Mouse (Mus musculus): ENCODE results near the gene Shbg. TPM values are rescaled to one million over a fixed set of nuclear protein-coding genes. Genes with fewer than 3 reads are reported as not detected.

Gene Shbg
- total and polyA plus RNA-seq, 2 experiments: 0.18 TPM; not detected in 1

DNA sequence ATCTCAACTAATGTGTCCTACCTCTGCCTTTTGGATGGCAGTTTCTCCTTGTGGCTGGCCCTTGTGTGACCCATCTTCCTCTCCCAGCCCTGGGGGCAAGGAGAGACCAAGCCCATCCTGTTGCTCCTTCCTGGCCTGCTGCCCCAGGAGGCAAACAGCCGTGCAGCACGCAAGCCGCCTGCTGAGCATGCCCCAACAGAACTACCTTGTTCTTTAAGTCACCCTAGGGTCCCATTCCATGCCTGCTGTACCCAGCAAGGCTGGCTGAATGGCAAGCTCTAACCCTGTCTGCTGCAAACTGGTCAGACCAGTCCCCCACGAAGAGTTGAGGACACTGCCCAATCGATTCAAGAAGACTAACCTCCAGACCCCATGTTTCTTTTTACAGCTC is 38.4 kb upstream of the Shbg start:
- Histone ChIP-seq H3K27ac (replicated peaks; ENCODE audit: insufficient read depth, low read depth, low read length) (no peak overlapping the region), H3K79me2 (ENCODE audit: control insufficient read depth, insufficient read depth, low read length) (no peaks in the 10 kb centered on the region; the same call in 1 of the 2 replicates), H3K27me3 (ENCODE audit: control insufficient read depth, insufficient read depth, low read length) (no peaks in the 10 kb centered on the region), H3K36me3 (ENCODE audit: control insufficient read depth, insufficient read depth, low read length) (peaks cover 14% of the 10 kb centered on the region), H3K4me1 (ENCODE audit: control insufficient read depth, insufficient read depth, low read length) (no peaks in the 10 kb centered on the region), H3K9ac (ENCODE audit: low read depth, low read length) (no peak overlapping the region), H3K4me3 (ENCODE audit: insufficient read depth, low read depth, low read length) (no peak overlapping the region)
- no peak for DNase-seq (ENCODE audit: extremely low read depth, low read depth, low spot score)
- WGBS: 77% methylated on average over 5 of the region's 5 CpGs
- TF ChIP-seq POLR2A (IDR thresholded peaks at IDR 0.05; ENCODE audit: extremely low read depth, insufficient read depth, low read length) (no peak), CTCF (IDR thresholded peaks at IDR 0.05; ENCODE audit: low read depth, low read length) (no peak)

DNA sequence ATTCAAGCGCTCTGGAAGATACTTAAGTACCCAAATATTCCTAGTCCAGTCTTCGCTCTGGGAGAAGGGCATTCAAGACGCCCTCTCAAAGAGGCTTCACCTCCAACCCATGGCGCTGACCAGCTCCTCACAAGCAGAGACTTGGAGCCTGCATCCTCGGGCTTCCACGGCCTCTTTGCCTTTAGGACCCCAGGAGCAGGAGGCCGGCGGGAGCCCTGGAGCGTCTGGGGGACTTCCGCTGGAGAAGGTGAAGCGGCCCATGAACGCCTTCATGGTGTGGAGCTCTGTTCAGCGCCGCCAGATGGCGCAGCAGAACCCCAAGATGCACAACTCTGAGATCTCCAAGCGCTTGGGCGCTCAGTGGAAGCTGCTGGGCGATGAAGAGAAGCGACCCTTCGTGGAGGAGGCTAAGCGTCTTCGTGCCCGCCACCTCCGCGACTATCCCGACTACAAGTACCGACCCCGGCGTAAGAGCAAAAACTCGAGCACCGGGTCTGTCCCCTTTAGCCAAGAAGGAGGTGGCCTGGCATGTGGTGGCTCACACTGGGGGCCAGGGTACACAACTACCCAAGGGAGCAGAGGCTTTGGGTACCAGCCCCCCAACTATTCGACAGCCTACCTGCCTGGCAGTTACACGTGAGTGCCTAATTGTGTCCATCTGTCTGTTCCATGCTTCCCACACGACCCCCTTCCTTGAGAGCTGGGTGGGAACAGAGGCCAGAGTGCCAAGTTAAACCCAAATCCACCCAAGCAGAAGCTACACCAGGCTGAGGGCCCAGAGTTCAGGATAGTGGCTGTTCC is 37.8 kb upstream of the Shbg start, which contains the start of gene Sox15:
Gene Sox15, plus strand, starts transcription at position 51 of the 801 bp plus-strand sequence.
- Histone ChIP-seq H3K4me3 (ENCODE audit: insufficient read depth, low read depth, low read length) (no peak within 1 kb of the TSS), H3K27ac (replicated peaks; ENCODE audit: insufficient read depth, low read depth, low read length) (no peak within 1 kb of the TSS), H3K27me3 (ENCODE audit: control insufficient read depth, insufficient read depth, low read length) (no peaks in the 10 kb centered on the region), H3K4me1 (ENCODE audit: control insufficient read depth, insufficient read depth, low read length) (no peaks in the 10 kb centered on the region), H3K79me2 (ENCODE audit: control insufficient read depth, insufficient read depth, low read length) (no peaks in the 10 kb centered on the region), H3K36me3 (ENCODE audit: control insufficient read depth, insufficient read depth, low read length) (peaks cover 20% of the 10 kb centered on the region), H3K9ac (ENCODE audit: low read depth, low read length) (no peak within 1 kb of the TSS)
- DNase-seq (ENCODE audit: extremely low read depth, low read depth, low spot score): no peak
- TF ChIP-seq POLR2A (IDR thresholded peaks at IDR 0.05; ENCODE audit: extremely low read depth, insufficient read depth, low read length) (no peak), CTCF (IDR thresholded peaks at IDR 0.05; ENCODE audit: low read depth, low read length) (peak; percentile 71)
- WGBS: 58% methylated on average over 34 of the region's 34 CpGs

DNA sequence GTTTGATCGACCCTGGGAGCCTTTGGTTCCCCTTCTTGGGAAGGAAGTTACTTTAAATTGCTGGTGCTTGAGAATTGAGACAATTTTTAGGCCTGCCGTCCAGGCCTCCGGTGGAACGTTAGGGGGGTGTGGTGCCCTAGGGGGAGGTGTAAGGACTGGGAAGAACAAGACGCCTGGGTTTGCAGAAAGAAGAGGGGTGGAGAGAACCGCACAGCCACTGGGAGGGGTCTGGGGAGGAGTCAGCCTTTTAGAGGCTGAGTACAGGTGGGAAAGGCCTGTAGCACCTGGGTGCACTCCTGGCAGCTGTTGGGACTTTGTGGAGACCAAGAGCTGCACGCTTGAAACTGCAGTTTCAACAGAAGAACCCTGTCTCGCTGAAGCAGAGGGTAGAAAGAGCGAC is 37.1 kb upstream of the Shbg start:
- TF ChIP-seq POLR2A (IDR thresholded peaks at IDR 0.05; ENCODE audit: extremely low read depth, insufficient read depth, low read length): no peak
- no peak for TF ChIP-seq CTCF (IDR thresholded peaks at IDR 0.05; ENCODE audit: low read depth, low read length)

DNA sequence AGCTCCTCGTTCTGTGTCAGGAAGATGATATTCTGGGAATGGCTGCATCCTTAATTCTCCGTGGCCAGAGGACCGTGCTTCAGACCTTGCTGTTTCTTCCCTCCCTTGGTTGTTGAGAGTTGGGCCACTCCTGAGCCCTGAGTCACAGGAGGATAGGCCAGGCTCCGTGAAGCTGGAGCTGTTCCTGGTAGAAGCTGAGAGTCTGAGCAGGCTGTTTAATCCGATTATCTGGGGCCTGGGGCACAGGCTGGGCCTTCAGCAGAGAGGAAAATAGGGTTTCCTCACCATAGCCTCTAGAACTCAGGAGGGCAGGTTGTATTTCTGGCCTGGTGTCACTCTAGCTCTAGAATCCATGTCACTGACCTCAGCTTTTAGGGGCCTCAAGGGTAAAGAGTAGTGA is 35.7 kb upstream of the Shbg start:
- peaks cover 35% of the 10 kb centered on the region for H3K36me3 ChIP-seq (ENCODE audit: control insufficient read depth, insufficient read depth, low read length)
- H3K4me1 ChIP-seq (ENCODE audit: control insufficient read depth, insufficient read depth, low read length): no peaks in the 10 kb centered on the region

More for the DNA sequence above, 37.1 kb upstream of the Shbg start:
- Histone ChIP-seq H3K36me3 (ENCODE audit: control insufficient read depth, insufficient read depth, low read length) (peaks cover 27% of the 10 kb centered on the region), H3K27ac (replicated peaks; ENCODE audit: insufficient read depth, low read depth, low read length) (no peak overlapping the region), H3K79me2 (ENCODE audit: control insufficient read depth, insufficient read depth, low read length) (no peaks in the 10 kb centered on the region), H3K4me3 (ENCODE audit: insufficient read depth, low read depth, low read length) (no peak overlapping the region), H3K4me1 (ENCODE audit: control insufficient read depth, insufficient read depth, low read length) (no peaks in the 10 kb centered on the region), H3K9ac (ENCODE audit: low read depth, low read length) (no peak overlapping the region), H3K27me3 (ENCODE audit: control insufficient read depth, insufficient read depth, low read length) (no peaks in the 10 kb centered on the region)
- DNase-seq (ENCODE audit: extremely low read depth, low read depth, low spot score): no peak
- 57% methylated on average over 9 of the region's 9 CpGs for WGBS

DNA sequence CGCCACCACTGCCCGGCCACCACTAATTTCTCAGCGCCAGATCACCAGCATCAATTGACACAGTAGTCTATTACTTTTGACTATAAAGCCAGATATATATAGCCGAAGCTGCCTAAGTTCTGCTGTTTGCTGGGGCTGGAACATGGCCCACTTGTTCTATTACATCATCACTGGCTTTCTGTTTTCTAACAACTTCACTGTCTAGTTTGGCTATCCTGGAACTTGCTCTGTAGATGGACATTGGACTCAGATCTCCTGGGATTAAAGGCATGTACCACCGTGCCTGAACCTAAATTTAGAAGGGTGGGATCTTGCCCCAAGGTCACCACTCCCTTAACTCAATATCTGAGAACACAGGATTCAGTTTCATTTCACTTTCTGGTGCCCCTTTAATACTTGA is 28.2 kb upstream of the Shbg start:
- H3K79me2 ChIP-seq (ENCODE audit: control insufficient read depth, insufficient read depth, low read length): no peaks in the 10 kb centered on the region; the same call in 1 of the 2 replicates
- no peaks in the 10 kb centered on the region for H3K27me3 ChIP-seq (ENCODE audit: control insufficient read depth, insufficient read depth, low read length)
- H3K4me3 ChIP-seq (ENCODE audit: insufficient read depth, low read depth, low read length): no peak overlapping the region
- peaks cover 57% of the 10 kb centered on the region for H3K36me3 ChIP-seq (ENCODE audit: control insufficient read depth, insufficient read depth, low read length)
- TF ChIP-seq POLR2A (IDR thresholded peaks at IDR 0.05; ENCODE audit: extremely low read depth, insufficient read depth, low read length) (no peak), CTCF (IDR thresholded peaks at IDR 0.05; ENCODE audit: low read depth, low read length) (no peak)
- peak; percentile 85 for DNase-seq (ENCODE audit: extremely low read depth, low read depth, low spot score)
- 53% methylated on average over 5 of the region's 5 CpGs for WGBS
- H3K27ac ChIP-seq (replicated peaks; ENCODE audit: insufficient read depth, low read depth, low read length): no peak overlapping the region; the same call in 1 of the 2 replicates
- no peak overlapping the region for H3K9ac ChIP-seq (ENCODE audit: low read depth, low read length)
- peaks cover 4% of the 10 kb centered on the region; the same call in 1 of the 2 replicates for H3K4me1 ChIP-seq (ENCODE audit: control insufficient read depth, insufficient read depth, low read length)

More for the DNA sequence above, 35.7 kb upstream of the Shbg start:
- no peak for DNase-seq (ENCODE audit: extremely low read depth, low read depth, low spot score)
- Histone ChIP-seq H3K4me3 (ENCODE audit: insufficient read depth, low read depth, low read length) (no peak overlapping the region), H3K27ac (replicated peaks; ENCODE audit: insufficient read depth, low read depth, low read length) (no peak overlapping the region), H3K27me3 (ENCODE audit: control insufficient read depth, insufficient read depth, low read length) (no peaks in the 10 kb centered on the region), H3K79me2 (ENCODE audit: control insufficient read depth, insufficient read depth, low read length) (no peaks in the 10 kb centered on the region), H3K9ac (ENCODE audit: low read depth, low read length) (no peak overlapping the region)
- TF ChIP-seq CTCF (IDR thresholded peaks at IDR 0.05; ENCODE audit: low read depth, low read length): no peak
- no peak for TF ChIP-seq POLR2A (IDR thresholded peaks at IDR 0.05; ENCODE audit: extremely low read depth, insufficient read depth, low read length)
- 78% methylated on average over 5 of the region's 5 CpGs for WGBS

DNA sequence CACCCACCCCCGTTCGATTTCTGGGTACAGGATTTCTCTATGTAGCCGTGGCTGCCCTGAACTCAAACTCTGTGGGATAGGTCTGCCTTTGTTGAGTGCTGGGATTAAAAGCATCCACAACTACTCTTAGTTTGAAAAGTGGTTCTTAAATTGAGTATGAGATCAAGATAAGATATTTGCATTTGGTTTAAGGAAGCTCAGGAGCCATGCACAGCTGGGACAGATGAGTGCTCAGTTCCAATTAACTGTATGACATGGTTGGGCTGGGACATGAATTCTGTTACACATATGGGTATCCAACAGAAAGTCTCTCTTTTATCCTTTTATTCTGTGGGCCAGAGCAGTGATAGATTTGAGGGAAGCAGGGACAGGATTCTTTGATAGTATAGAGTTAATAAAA is 17.8 kb upstream of the Shbg start:
- Histone ChIP-seq H3K4me3 (ENCODE audit: insufficient read depth, low read depth, low read length) (no peak overlapping the region), H3K27ac (replicated peaks; ENCODE audit: insufficient read depth, low read depth, low read length) (no peak overlapping the region), H3K9ac (ENCODE audit: low read depth, low read length) (no peak overlapping the region), H3K27me3 (ENCODE audit: control insufficient read depth, insufficient read depth, low read length) (no peaks in the 10 kb centered on the region), H3K79me2 (ENCODE audit: control insufficient read depth, insufficient read depth, low read length) (peaks cover 9% of the 10 kb centered on the region; the same call in 1 of the 2 replicates), H3K36me3 (ENCODE audit: control insufficient read depth, insufficient read depth, low read length) (peaks cover 15% of the 10 kb centered on the region; the same call in 1 of the 2 replicates), H3K4me1 (ENCODE audit: control insufficient read depth, insufficient read depth, low read length) (peaks cover 10% of the 10 kb centered on the region)
- DNase-seq (ENCODE audit: extremely low read depth, low read depth, low spot score): no peak
- TF ChIP-seq POLR2A (IDR thresholded peaks at IDR 0.05; ENCODE audit: extremely low read depth, insufficient read depth, low read length) (no peak), CTCF (IDR thresholded peaks at IDR 0.05; ENCODE audit: low read depth, low read length) (no peak)
- WGBS: 77% methylated on average over 3 of the region's 3 CpGs

All from liver, adult 2 months (tissue).